Mouse (Mus musculus): ENCODE measurements at regions not wholly inside any gene's neighbourhood (a gene's known extent, or its start where the extent isn't known, plus 50 kb on each side); places are given as distances from the start of the nearest gene placed in this dataset.

GRCm38 (mm10) chr13:59905488-59905887 is 82.5 kb upstream of the Tut7 start:
- TF ChIP-seq GATA1 (IDR thresholded peaks at IDR 0.05; ENCODE audit: low read length) (no peak), TAL1 (IDR thresholded peaks at IDR 0.05; ENCODE audit: low read length) (no peak)
- Histone ChIP-seq H3K36me3 (ENCODE audit: control insufficient read depth) (no peaks in the 10 kb centered on the region), H3K4me3 (replicated peaks) (no peak overlapping the region)

GRCm38 (mm10) chr13:59904415-59904814 is 81.5 kb upstream of the Tut7 start:
- peaks cover 11% of the 10 kb centered on the region for H3K9me3 ChIP-seq (ENCODE audit: control insufficient read depth, low read length)

More at GRCm38 (mm10) chr13:59905488-59905887, 82.5 kb upstream of the Tut7 start:
- peaks cover 11% of the 10 kb centered on the region for H3K9me3 ChIP-seq (ENCODE audit: control insufficient read depth, low read length)
- H3K4me1 ChIP-seq (ENCODE audit: control insufficient read depth): no peaks in the 10 kb centered on the region
- no peaks in the 10 kb centered on the region for H3K27me3 ChIP-seq (ENCODE audit: control insufficient read depth)

GRCm38 (mm10) chr13:59899521-59899920 is 76.6 kb upstream of the Tut7 start:
- Histone ChIP-seq H3K36me3 (ENCODE audit: control insufficient read depth) (no peaks in the 10 kb centered on the region), H3K4me1 (ENCODE audit: control insufficient read depth) (peaks cover 13% of the 10 kb centered on the region), H3K4me3 (replicated peaks) (no peak overlapping the region), H3K27me3 (ENCODE audit: control insufficient read depth) (no peaks in the 10 kb centered on the region), H3K9me3 (ENCODE audit: control insufficient read depth, low read length) (peaks cover 5% of the 10 kb centered on the region)
- TF ChIP-seq TAL1 (IDR thresholded peaks at IDR 0.05; ENCODE audit: low read length): no peak
- no peak for TF ChIP-seq GATA1 (IDR thresholded peaks at IDR 0.05; ENCODE audit: low read length)

More at GRCm38 (mm10) chr13:59904415-59904814, 81.5 kb upstream of the Tut7 start:
- no peaks in the 10 kb centered on the region for H3K4me1 ChIP-seq (ENCODE audit: control insufficient read depth)
- no peak for TF ChIP-seq GATA1 (IDR thresholded peaks at IDR 0.05; ENCODE audit: low read length)
- TF ChIP-seq TAL1 (IDR thresholded peaks at IDR 0.05; ENCODE audit: low read length): no peak
- no peaks in the 10 kb centered on the region for H3K36me3 ChIP-seq (ENCODE audit: control insufficient read depth)
- no peaks in the 10 kb centered on the region for H3K27me3 ChIP-seq (ENCODE audit: control insufficient read depth)
- H3K4me3 ChIP-seq (replicated peaks): no peak overlapping the region

GRCm38 (mm10) chr13:59895754-59896153 is 72.8 kb upstream of the Tut7 start:
- no peaks in the 10 kb centered on the region for H3K27me3 ChIP-seq (ENCODE audit: control insufficient read depth)
- no peaks in the 10 kb centered on the region for H3K36me3 ChIP-seq (ENCODE audit: control insufficient read depth)
- no peak overlapping the region for H3K4me3 ChIP-seq (replicated peaks)
- TF ChIP-seq GATA1 (IDR thresholded peaks at IDR 0.05; ENCODE audit: low read length): no peak
- TF ChIP-seq TAL1 (IDR thresholded peaks at IDR 0.05; ENCODE audit: low read length): no peak
- peaks cover 35% of the 10 kb centered on the region for H3K4me1 ChIP-seq (ENCODE audit: control insufficient read depth)
- H3K9me3 ChIP-seq (ENCODE audit: control insufficient read depth, low read length): peaks cover 5% of the 10 kb centered on the region

- TF ChIP-seq GATA1 (IDR thresholded peaks at IDR 0.05; ENCODE audit: low read length) (no peak), TAL1 (IDR thresholded peaks at IDR 0.05; ENCODE audit: low read length) (no peak)
- H3K36me3 ChIP-seq (ENCODE audit: control insufficient read depth): no peaks in the 10 kb centered on the region
- no peaks in the 10 kb centered on the region for H3K27me3 ChIP-seq (ENCODE audit: control insufficient read depth)
- H3K4me3 ChIP-seq (replicated peaks): no peak overlapping the region
- peaks cover 47% of the 10 kb centered on the region for H3K4me1 ChIP-seq (ENCODE audit: control insufficient read depth)
- H3K9me3 ChIP-seq (ENCODE audit: control insufficient read depth, low read length): peaks cover 5% of the 10 kb centered on the region
These were observed 71.1 kb upstream of the Tut7 start for GRCm38 (mm10) chr13:59894094-59894493.

- H3K4me1 ChIP-seq (ENCODE audit: control insufficient read depth): peaks cover 49% of the 10 kb centered on the region
- no peak overlapping the region for H3K4me3 ChIP-seq (replicated peaks)
- H3K36me3 ChIP-seq (ENCODE audit: control insufficient read depth): no peaks in the 10 kb centered on the region
- TF ChIP-seq TAL1 (IDR thresholded peaks at IDR 0.05; ENCODE audit: low read length): no peak
- TF ChIP-seq GATA1 (IDR thresholded peaks at IDR 0.05; ENCODE audit: low read length): no peak
- H3K9me3 ChIP-seq (ENCODE audit: control insufficient read depth, low read length): peaks cover 5% of the 10 kb centered on the region
- no peaks in the 10 kb centered on the region for H3K27me3 ChIP-seq (ENCODE audit: control insufficient read depth)
These were observed 70.0 kb upstream of the Tut7 start for GRCm38 (mm10) chr13:59892961-59893360.

GRCm38 (mm10) chr13:59892340-59892739 is 69.4 kb upstream of the Tut7 start:
- H3K4me1 ChIP-seq (ENCODE audit: control insufficient read depth): peaks cover 53% of the 10 kb centered on the region
- peaks cover 5% of the 10 kb centered on the region for H3K9me3 ChIP-seq (ENCODE audit: control insufficient read depth, low read length)
- TF ChIP-seq GATA1 (IDR thresholded peaks at IDR 0.05; ENCODE audit: low read length): no peak
- no peak for TF ChIP-seq TAL1 (IDR thresholded peaks at IDR 0.05; ENCODE audit: low read length)
- no peak overlapping the region for H3K4me3 ChIP-seq (replicated peaks)
- no peaks in the 10 kb centered on the region for H3K36me3 ChIP-seq (ENCODE audit: control insufficient read depth)
- H3K27me3 ChIP-seq (ENCODE audit: control insufficient read depth): no peaks in the 10 kb centered on the region

- TF ChIP-seq GATA1 (IDR thresholded peaks at IDR 0.05; ENCODE audit: low read length) (no peak), TAL1 (IDR thresholded peaks at IDR 0.05; ENCODE audit: low read length) (no peak)
- H3K27me3 ChIP-seq (ENCODE audit: control insufficient read depth): no peaks in the 10 kb centered on the region
- no peak overlapping the region for H3K4me3 ChIP-seq (replicated peaks)
- no peaks in the 10 kb centered on the region for H3K36me3 ChIP-seq (ENCODE audit: control insufficient read depth)
- peaks cover 53% of the 10 kb centered on the region for H3K4me1 ChIP-seq (ENCODE audit: control insufficient read depth)
- H3K9me3 ChIP-seq (ENCODE audit: control insufficient read depth, low read length): peaks cover 6% of the 10 kb centered on the region
These were observed 68.8 kb upstream of the Tut7 start for GRCm38 (mm10) chr13:59891737-59892136.

GRCm38 (mm10) chr13:59889468-59890117 is 66.6 kb upstream of the Tut7 start:
- H3K36me3 ChIP-seq (ENCODE audit: control insufficient read depth): no peaks in the 10 kb centered on the region
- TF ChIP-seq GATA1 (IDR thresholded peaks at IDR 0.05; ENCODE audit: low read length) (no peak), TAL1 (IDR thresholded peaks at IDR 0.05; ENCODE audit: low read length) (no peak)
- no peaks in the 10 kb centered on the region for H3K27me3 ChIP-seq (ENCODE audit: control insufficient read depth)
- peaks cover 6% of the 10 kb centered on the region for H3K9me3 ChIP-seq (ENCODE audit: control insufficient read depth, low read length)
- no peak overlapping the region for H3K4me3 ChIP-seq (replicated peaks)
- H3K4me1 ChIP-seq (ENCODE audit: control insufficient read depth): peaks cover 39% of the 10 kb centered on the region
